Mouse (Mus musculus) liver, embryonic 14.5 days (tissue): ENCODE results near the gene N4bp1.

ENCODE experiments used
- CTCF ChIP-seq: IDR thresholded peaks from 2 replicates; pipeline ENCODE4 v1.5.1; 2016; ENCODE audit warnings: antibody characterized with exemption, low read depth, control low read depth
- EP300 ChIP-seq: IDR thresholded peaks from 2 replicates; pipeline ENCODE4 v1.6.1; 2016; ENCODE audit warnings: antibody characterized with exemption, low read depth

DNA sequence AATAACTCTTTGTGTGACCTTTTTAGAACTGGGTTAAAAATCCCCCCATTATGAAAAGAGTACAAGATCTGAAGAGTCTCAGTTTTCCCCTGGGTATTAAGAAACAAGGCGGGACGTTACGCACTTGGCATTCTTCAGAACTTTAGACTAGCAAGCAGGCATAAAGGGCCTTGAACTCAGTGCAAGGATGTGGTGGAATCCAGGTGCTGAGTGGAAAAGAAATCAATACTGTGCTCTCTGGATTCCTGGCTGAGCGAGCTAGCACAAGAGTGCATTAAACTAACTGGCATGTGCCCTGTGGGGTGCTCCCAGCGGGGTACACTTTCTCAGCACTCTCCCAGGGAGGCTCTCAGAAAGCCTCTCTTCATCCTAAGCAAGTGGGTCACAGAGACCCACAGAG is 122.3 kb downstream of the N4bp1 start:
- TF ChIP-seq EP300 (no peak), CTCF (no peak)
